Mouse (Mus musculus) embryonic facial prominence, embryonic 13.5 days (tissue): ENCODE measurements around the gene Atl1. TPM values are rescaled to one million over a fixed set of nuclear protein-coding genes. Genes with fewer than 3 reads are reported as not detected.

Source experiments
- ATAC-seq: fragments of 200-750 bp; cut with Nextera tagmentation; 2 replicates; pipeline ENCODE4 v1.8.0; 2017; ENCODE audit warnings: low read depth; ENCODE audit not compliant: insufficient number of reproducible peaks, insufficient read depth, low FRiP score, low TSS enrichment
- H3K27ac ChIP-seq: fragments of 300-500 bp; sonication (generic); 2 replicates; pipeline ENCODE4 v1.5.1; 2015; ENCODE audit warnings: moderate library complexity, mild to moderate bottlenecking, inconsistent platforms
- H3K27me3 ChIP-seq: fragments of 300-500 bp; sonication (generic); 2 replicates; pipeline ENCODE4 v1.6.1; 2015; ENCODE audit warnings: mild to moderate bottlenecking, inconsistent platforms
- H3K36me3 ChIP-seq: fragments of 300-500 bp; sonication (generic); 2 replicates; pipeline ENCODE4 v1.6.1; 2015; ENCODE audit warnings: mild to moderate bottlenecking, inconsistent platforms
- H3K4me1 ChIP-seq: fragments of 300-500 bp; sonication (generic); 2 replicates; pipeline ENCODE4 v1.6.1; 2015; ENCODE audit warnings: inconsistent platforms
- H3K4me2 ChIP-seq: fragments of 300-500 bp; sonication (generic); 2 replicates; pipeline ENCODE4 v1.6.1; 2015; ENCODE audit warnings: moderate library complexity, mild to moderate bottlenecking, inconsistent platforms
- H3K4me3 ChIP-seq: fragments of 300-500 bp; sonication (generic); 2 replicates; pipeline ENCODE4 v1.5.1; 2015; ENCODE audit warnings: mild to moderate bottlenecking, inconsistent platforms
- H3K9ac ChIP-seq: fragments of 300-500 bp; sonication (generic); 2 replicates; pipeline ENCODE4 v1.6.1; 2015; ENCODE audit warnings: mild to moderate bottlenecking, inconsistent platforms
- H3K9me3 ChIP-seq: fragments of 300-500 bp; sonication (generic); 2 replicates; pipeline ENCODE4 v1.6.1; 2016; ENCODE audit warnings: inconsistent platforms
- WGBS: fragments of 180-500 bp; shearing (Covaris S2); methylation state at CpG from one replicate; pipeline ENCODE4 v1.1.7; 2015; ENCODE audit warnings: mixed read lengths; 5-methylcytosine and 5-hydroxymethylcytosine counted together
- polyA plus RNA-seq: library from polyadenylated mRNA; unstranded; fragments of >200 nt; fragmentation: Nextera tagmentation; extraction: Ambion mirVana; gene quantifications from 2 replicates; pipeline ENCODE4 v1.2.1, GENCODE M21; 2015

Gene Atl1
- polyA plus RNA-seq, 1 experiment from 2014 or later, result 5.5 TPM

DNA sequence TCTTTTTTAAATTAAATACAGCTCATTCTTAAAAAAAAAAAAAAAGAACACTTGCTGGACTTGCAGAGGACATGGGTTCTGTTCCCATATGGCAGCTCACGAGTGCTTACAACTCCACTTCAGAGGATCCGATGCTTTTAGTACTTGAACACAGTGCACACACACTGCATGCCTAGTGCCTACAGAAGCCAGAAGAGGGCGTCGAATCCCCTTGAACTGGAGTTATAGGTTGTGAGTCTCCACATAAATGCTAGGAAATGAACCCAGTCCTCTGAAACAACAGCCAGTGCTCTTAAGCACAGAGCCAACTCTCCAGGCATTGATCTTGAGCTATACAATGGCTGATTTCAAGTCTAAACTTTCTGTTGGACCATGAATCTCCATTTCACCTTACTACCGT, 90.5 kb downstream of the Atl1 start:
- H3K9me3 ChIP-seq, result no peaks in the 10 kb centered on the region
- H3K36me3 ChIP-seq, result peaks cover 53% of the 10 kb centered on the region
- H3K4me3 ChIP-seq, result no peak overlapping the region
- no peak overlapping the region for H3K9ac ChIP-seq
- H3K27me3 ChIP-seq, result no peaks in the 10 kb centered on the region
- peaks cover 14% of the 10 kb centered on the region for H3K4me1 ChIP-seq
- 68% methylated on average over 5 of the region's 5 CpGs for WGBS
- ATAC-seq, result no peak
- no peak overlapping the region for H3K27ac ChIP-seq
- no peak overlapping the region for H3K4me2 ChIP-seq

DNA sequence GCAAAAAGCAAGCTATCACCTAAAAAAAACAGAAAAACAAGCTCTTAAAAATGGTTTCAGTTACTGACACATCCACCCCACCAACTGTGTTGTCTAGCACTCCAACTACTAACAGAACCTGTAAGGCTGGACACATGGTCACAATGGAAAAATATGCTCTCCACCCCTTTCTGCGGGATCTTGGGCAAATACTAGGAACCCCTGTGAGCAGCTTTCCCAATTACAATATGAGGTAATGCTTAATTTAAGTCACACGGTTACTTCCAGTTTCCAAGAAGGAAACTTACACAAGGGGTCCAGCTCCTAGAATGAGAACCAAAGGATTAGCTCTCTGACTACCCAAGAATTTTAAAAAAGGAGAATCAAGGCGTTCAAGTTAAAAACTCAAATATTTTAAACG, 93.1 kb downstream of the Atl1 start:
- Histone ChIP-seq H3K9me3 (no peaks in the 10 kb centered on the region), H3K4me2 (peak overlapping the region; percentile 71), H3K36me3 (peaks cover 37% of the 10 kb centered on the region), H3K27me3 (no peaks in the 10 kb centered on the region), H3K9ac (peak overlapping the region; percentile 96), H3K27ac (no peak overlapping the region), H3K4me3 (peak overlapping the region; percentile 89), H3K4me1 (peaks cover 14% of the 10 kb centered on the region)
- WGBS, result 32% methylated on average over 4 of the region's 4 CpGs
- no peak for ATAC-seq

DNA sequence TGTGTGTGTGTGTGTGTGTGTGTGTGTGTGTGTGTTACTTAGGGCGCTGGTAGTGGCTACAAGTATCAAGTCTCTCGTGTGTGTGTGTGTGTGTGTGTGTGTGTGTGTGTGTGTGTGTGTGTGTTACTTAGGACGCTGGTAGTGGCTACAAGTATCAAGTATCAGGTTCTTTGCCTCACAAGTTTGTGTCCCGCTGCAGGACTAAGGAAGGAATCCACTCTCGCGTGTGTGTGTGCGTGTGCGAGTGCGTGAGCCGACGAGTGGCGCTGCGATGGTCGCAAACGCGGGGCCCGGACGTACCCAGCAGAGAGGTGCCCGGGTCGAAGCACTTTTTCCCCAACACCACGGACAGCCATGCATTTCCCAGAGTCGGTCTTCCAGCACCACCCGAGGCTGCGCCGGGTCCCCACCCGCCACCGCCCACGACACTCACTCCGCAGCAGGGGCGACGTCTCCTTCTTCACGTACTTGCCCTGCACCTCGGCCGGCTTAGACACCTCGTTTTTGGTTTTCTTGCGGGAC, 93.9 kb downstream of the Atl1 start:
- under 1% methylated on average over 34 of the region's 36 CpGs for WGBS
- H3K4me2 ChIP-seq, result peak overlapping the region; percentile 71
- peaks cover 14% of the 10 kb centered on the region for H3K4me1 ChIP-seq
- H3K27ac ChIP-seq, result peak overlapping the region; percentile 92
- peak overlapping the region; percentile 89 for H3K4me3 ChIP-seq
- no peaks in the 10 kb centered on the region for H3K9me3 ChIP-seq
- H3K9ac ChIP-seq, result peak overlapping the region; percentile 96
- ATAC-seq, result peak; percentile 59; the same call in 1 of the 2 replicates
- H3K27me3 ChIP-seq, result no peaks in the 10 kb centered on the region
- H3K36me3 ChIP-seq, result peaks cover 31% of the 10 kb centered on the region

DNA sequence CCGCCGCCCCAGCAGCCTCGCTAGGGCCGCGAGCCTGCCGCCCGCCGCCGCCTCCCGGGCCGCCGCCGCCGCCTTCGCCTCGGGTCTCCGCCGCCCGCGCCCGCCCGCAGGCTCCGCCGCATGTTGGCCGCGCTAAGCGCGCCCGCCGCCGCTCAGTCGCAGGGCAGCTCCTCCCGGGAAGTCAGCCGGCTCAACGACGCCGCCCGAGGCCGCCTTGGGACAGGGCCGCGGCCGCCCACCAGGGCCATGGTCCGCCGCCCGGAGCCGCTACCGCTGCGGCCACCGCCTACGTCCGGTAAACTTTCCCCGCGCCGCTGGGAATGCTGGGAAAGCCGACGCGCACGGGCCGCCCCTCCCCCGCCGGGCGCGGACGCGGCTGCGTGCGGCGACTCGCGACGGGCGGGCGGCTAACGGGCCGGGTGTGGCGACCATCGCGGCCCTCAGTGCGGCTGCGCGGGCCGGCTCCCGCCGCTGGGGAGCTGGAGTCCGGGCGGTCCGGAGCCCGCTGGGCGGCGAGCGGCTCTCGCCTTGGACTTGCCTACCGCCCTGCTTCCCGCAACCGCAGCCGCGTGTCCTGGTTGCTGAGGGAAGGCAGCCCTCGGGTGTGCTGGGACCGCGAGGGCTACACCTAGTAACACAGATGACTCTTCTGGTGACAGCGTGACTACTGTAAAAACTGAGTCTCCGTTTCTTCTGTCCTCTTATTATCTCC, 94.5 kb downstream of the Atl1 start, which contains the start of gene Sav1:
Gene Sav1, minus strand, starts transcription at position 217 of the 712 bp plus-strand sequence.
- WGBS, result under 1% methylated on average over 87 of the region's 102 CpGs
- Histone ChIP-seq H3K9me3 (no peaks in the 10 kb centered on the region), H3K27ac (peak within 1 kb of the TSS; percentile 92)

DNA sequence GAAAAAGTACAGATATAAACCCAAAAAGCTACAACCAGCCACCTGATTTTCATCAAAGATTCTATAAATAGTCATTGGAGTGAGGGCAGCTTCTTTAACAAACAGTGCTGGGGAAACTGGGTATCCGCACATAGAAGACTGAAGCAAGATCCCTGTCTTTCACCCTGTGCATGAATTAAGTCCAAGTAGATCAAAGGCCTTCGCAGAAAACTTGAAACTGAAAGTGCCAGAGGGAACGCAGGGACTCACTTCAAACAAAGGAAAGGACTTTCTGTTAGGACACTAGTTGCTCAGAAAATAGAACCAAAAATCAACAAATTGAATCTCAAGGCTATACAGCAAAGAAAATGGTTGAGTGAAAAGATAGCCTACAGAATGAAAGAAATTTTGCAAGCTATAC, 103.0 kb downstream of the Atl1 start:
- WGBS, result 37% methylated on average over 3 of the region's 3 CpGs
- ATAC-seq, result no peak
- H3K4me2 ChIP-seq, result no peak overlapping the region
- no peaks in the 10 kb centered on the region for H3K36me3 ChIP-seq
- H3K4me1 ChIP-seq, result peaks cover 2% of the 10 kb centered on the region; the same call in 1 of the 2 replicates
- no peak overlapping the region for H3K4me3 ChIP-seq
- H3K27me3 ChIP-seq, result no peaks in the 10 kb centered on the region
- no peak overlapping the region for H3K27ac ChIP-seq
- no peak overlapping the region for H3K9ac ChIP-seq
- no peaks in the 10 kb centered on the region; the same call in 1 of the 2 replicates for H3K9me3 ChIP-seq

More for the DNA sequence above, 94.5 kb downstream of the Atl1 start, which contains the start of gene Sav1:
- peak; percentile 87 for ATAC-seq
- Histone ChIP-seq H3K4me1 (peaks cover 14% of the 10 kb centered on the region), H3K4me3 (peak within 1 kb of the TSS; percentile 89), H3K4me2 (peak within 1 kb of the TSS; percentile 71), H3K27me3 (no peaks in the 10 kb centered on the region), H3K9ac (peak within 1 kb of the TSS; percentile 96), H3K36me3 (peaks cover 25% of the 10 kb centered on the region)

DNA sequence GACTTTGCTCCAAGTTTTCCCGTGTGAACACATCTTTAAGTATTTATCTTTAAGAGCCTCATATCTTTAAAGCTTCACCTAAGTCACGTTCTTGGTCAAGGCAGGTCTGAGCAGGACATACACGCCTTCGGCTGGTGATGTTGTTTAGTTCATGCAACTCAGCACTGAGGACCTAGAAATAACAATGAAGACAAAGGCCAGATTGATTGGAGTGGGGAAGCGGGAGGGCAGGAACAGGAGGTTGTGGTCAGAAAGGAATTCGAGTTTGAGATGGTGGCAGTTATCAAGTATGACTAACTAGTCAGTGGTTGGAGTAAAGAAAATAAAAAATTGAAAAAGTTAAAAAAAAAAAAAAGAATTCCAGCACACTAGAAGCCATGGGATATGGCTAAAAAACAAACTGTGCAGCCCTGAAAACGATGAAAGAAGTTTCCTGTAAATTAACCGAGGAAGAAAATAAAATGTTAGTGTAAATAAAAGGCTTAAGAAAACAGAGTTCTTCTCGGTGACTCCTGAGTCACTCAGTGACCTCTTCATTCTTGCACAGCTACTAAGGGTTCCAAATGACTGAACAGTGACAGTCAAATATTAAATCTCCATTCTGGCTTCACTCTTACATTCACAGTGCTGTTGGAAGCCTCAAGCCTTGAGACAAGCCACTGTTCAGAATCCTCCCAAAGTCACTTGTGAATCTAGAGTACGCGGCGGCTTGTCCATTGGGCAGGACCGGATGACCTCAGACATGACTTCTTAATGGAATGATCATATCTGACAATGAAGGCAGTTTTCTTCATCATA, 106.0 kb downstream of the Atl1 start:
- Histone ChIP-seq H3K9ac (no peak overlapping the region), H3K9me3 (no peaks in the 10 kb centered on the region; the same call in 1 of the 2 replicates), H3K4me1 (peaks cover 2% of the 10 kb centered on the region; the same call in 1 of the 2 replicates), H3K27ac (no peak overlapping the region), H3K27me3 (no peaks in the 10 kb centered on the region), H3K4me2 (no peak overlapping the region), H3K4me3 (no peak overlapping the region), H3K36me3 (no peaks in the 10 kb centered on the region)
- ATAC-seq, result no peak
- 70% methylated on average over 13 of the region's 13 CpGs for WGBS

DNA sequence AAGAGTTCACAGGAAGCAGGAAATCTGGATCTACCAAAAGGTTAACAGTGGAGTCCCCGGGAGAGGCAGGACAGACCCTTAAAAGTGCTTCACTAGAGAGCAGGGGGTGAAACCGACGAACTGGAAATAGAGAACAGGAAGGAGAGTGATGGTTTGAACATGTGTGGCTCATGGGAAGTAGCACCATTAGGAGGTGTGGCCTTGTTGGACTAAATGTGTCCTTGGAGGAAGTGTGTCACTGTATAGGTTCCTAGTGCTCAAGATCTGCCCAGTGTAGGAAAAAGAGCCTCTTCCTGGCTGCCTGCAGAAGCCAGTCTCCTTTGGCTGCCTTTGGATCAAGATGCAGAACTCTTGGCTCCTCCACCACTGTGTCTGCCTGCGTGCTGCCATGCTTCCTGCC, 112.7 kb downstream of the Atl1 start:
- no peak for ATAC-seq
- H3K9me3 ChIP-seq, result no peaks in the 10 kb centered on the region
- no peak overlapping the region for H3K4me2 ChIP-seq
- no peaks in the 10 kb centered on the region for H3K36me3 ChIP-seq
- H3K4me3 ChIP-seq, result no peak overlapping the region
- H3K9ac ChIP-seq, result no peak overlapping the region
- H3K4me1 ChIP-seq, result no peaks in the 10 kb centered on the region
- H3K27ac ChIP-seq, result no peak overlapping the region
- 83% methylated on average over 4 of the region's 4 CpGs for WGBS
- H3K27me3 ChIP-seq, result no peaks in the 10 kb centered on the region

DNA sequence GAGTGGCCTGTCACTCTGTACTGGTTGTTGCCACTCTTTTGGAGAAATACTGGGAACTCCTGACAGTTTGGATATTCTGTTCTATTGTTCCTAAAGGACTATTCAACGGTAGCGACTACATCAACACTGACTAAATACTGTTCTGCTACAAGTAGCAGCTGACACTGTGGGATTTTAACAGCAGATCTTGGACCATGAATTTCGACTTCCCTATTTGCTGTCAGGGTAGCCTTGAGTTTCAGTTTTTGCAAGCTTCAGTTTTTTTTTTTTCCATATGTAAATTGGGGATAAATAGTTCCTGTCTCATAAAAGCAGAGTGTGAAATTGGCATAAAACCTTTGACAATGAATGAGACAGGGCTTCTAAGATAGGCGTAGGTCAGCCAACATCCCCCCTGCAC, 117.9 kb downstream of the Atl1 start:
- 95% methylated on average over 4 of the region's 4 CpGs for WGBS
- H3K9me3 ChIP-seq, result 0 out of 2 replicates have a peak, but pooled peaks cover 3% of the 10 kb centered on the region
- H3K4me2 ChIP-seq, result no peak overlapping the region
- no peak overlapping the region for H3K27ac ChIP-seq
- no peak overlapping the region for H3K9ac ChIP-seq
- H3K4me1 ChIP-seq, result peaks cover 3% of the 10 kb centered on the region; the same call in 1 of the 2 replicates
- peaks cover 7% of the 10 kb centered on the region for H3K36me3 ChIP-seq
- H3K27me3 ChIP-seq, result no peaks in the 10 kb centered on the region
- no peak for ATAC-seq
- H3K4me3 ChIP-seq, result no peak overlapping the region

DNA sequence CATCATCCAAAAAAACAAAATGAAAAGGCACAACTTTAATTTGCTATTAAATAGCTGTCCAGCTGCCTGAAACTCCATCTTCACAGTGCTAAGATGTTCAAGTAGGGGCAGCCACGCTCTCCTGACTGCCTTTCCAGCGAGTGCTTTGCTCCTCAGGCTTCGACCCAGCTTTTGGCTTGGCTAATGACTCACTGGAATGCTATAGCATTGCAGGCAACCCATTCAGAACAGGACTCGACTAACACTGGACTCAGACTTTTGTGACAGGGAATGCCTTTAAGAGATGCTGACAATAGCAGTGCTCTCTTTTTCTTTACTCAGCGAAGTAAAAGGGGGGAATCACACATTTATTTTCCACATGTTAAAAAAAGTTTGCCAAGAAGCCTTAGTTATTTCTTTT, 119.3 kb downstream of the Atl1 start:
- H3K4me1 ChIP-seq, result peaks cover 13% of the 10 kb centered on the region
- H3K9me3 ChIP-seq, result 0 out of 2 replicates have a peak, but pooled peaks cover 3% of the 10 kb centered on the region
- WGBS, result 61% methylated on average over 5 of the region's 5 CpGs
- no peaks in the 10 kb centered on the region for H3K27me3 ChIP-seq
- H3K9ac ChIP-seq, result no peak overlapping the region
- no peak overlapping the region for H3K27ac ChIP-seq
- no peak for ATAC-seq
- H3K36me3 ChIP-seq, result peaks cover 7% of the 10 kb centered on the region
- no peak overlapping the region for H3K4me3 ChIP-seq
- no peak overlapping the region for H3K4me2 ChIP-seq

DNA sequence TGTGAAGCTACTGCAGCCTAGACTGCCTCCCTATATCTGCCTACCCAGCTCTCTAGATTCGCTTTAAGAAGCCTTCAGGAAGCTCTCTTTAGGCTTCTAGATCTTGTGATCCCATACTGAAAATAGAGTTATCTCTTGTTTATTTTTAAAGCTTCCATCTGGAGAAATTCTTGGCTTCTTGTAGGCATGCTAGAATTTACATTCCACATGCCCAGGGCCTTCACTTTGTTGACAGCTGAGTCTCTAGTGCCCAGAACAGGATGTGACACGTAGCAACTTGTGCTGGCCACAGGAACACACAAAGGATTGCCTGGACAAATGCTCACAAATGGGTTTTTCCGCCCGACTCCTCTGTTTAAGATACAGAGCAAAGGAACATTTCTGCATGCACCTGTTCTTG, 123.5 kb downstream of the Atl1 start:
- ATAC-seq, result no peak
- Histone ChIP-seq H3K9me3 (0 out of 2 replicates have a peak, but pooled peaks cover 2% of the 10 kb centered on the region), H3K9ac (no peak overlapping the region), H3K36me3 (peaks cover 27% of the 10 kb centered on the region), H3K27me3 (no peaks in the 10 kb centered on the region), H3K27ac (no peak overlapping the region), H3K4me3 (no peak overlapping the region), H3K4me1 (peaks cover 13% of the 10 kb centered on the region), H3K4me2 (no peak overlapping the region)
- 68% methylated on average over 4 of the region's 4 CpGs for WGBS
